Mouse (Mus musculus): ENCODE measurements around the gene Elmsan1.

DNA sequence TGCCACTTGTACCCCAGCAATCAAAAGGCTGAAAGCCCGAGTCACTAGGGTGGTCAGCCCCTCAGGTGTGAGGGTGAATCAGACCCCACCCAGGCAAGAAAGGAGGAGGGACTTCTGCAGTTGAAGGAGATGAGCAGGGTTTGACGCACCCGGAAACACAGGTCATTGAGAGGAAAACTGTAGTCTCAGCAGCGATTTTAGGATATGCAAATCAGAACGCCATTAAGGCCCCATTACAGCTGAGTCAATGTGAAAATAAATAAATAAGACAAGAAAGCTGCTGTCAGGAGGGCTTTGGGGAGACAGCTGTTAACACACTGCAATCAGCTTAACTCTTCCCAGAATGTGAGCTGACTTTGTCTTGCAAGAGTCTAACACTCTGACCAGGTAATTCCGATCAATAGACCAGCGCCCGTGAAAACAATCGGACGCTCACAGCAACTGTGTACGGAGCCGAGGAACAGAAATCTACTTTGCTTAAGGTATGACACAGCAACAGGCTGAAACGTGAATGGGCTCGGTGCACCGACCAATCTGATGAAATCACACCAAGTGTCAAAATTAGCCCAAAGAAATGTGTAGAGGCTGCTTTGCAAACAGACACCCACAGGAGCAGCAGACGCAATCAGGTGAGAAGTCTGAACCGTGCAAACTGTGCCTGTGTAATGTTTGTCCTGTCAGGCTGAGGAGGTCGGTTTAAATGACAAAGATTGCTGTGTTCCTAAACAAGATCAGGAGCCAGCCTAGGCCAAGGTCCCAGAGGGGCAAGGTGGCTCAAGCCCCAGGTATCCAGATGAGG, 16.8 kb downstream of the Elmsan1 start:
- TF ChIP-seq FLI1 (IDR thresholded peaks at IDR 0.05; ENCODE audit: low read length) (no peak), GATA1 (IDR thresholded peaks at IDR 0.05; ENCODE audit: borderline replicate concordance, low read length) (no peak)

Data from megakaryocyte, embryonic 14.5 days (primary cell).